Mouse (Mus musculus): ENCODE results near the gene Gm5475.
"Not testable (repeated sequence)": the region's sequence is repeated elsewhere in the genome, so short reads cannot be mapped to it uniquely, and the experiment has no call there.

The Gm5475 gene

GRCm38 (mm10) chr15:100421758-100422197 is at the start of gene Gm5475:
Gene Gm5475 (plus strand): TSS chr15:100422147.
- not testable (repeated sequence) for DNase-seq (ENCODE audit: low spot score)

GRCm38 (mm10) chr15:100375066-100375465 is 46.9 kb upstream of the Gm5475 start:
- peak; percentile 30 for DNase-seq (ENCODE audit: low spot score)

GRCm38 (mm10) chr15:100377847-100378505 is 44.0 kb upstream of the Gm5475 start:
- not testable (repeated sequence) for DNase-seq (ENCODE audit: low spot score)

- no peak for DNase-seq (ENCODE audit: low spot score)
Measured at GRCm38 (mm10) chr15:100379658-100380057, 42.3 kb upstream of the Gm5475 start.

GRCm38 (mm10) chr15:100380104-100380503 is 41.8 kb upstream of the Gm5475 start:
- no peak for DNase-seq (ENCODE audit: low spot score)

- DNase-seq (ENCODE audit: low spot score), result no peak
Measured at GRCm38 (mm10) chr15:100385705-100386104, 36.2 kb upstream of the Gm5475 start.

- DNase-seq (ENCODE audit: low spot score), result no peak
Measured at GRCm38 (mm10) chr15:100387544-100388223, 34.3 kb upstream of the Gm5475 start.

- DNase-seq (ENCODE audit: low spot score), result no peak
Measured at GRCm38 (mm10) chr15:100388224-100388835, 33.6 kb upstream of the Gm5475 start.

- DNase-seq (ENCODE audit: low spot score), result no peak
Measured at GRCm38 (mm10) chr15:100388886-100389285, 33.1 kb upstream of the Gm5475 start.

- DNase-seq (ENCODE audit: low spot score), result no peak
Measured at GRCm38 (mm10) chr15:100391066-100391465, 30.9 kb upstream of the Gm5475 start.

GRCm38 (mm10) chr15:100391599-100391998 is 30.3 kb upstream of the Gm5475 start:
- DNase-seq (ENCODE audit: low spot score), result no peak

- DNase-seq (ENCODE audit: low spot score), result no peak
Measured at GRCm38 (mm10) chr15:100393016-100393415, 28.9 kb upstream of the Gm5475 start.

- no peak for DNase-seq (ENCODE audit: low spot score)
Measured at GRCm38 (mm10) chr15:100395561-100395960, 26.4 kb upstream of the Gm5475 start.

- no peak for DNase-seq (ENCODE audit: low spot score)
Measured at GRCm38 (mm10) chr15:100400592-100401250, 21.2 kb upstream of the Gm5475 start.

- DNase-seq (ENCODE audit: low spot score), result no peak
Measured at GRCm38 (mm10) chr15:100401811-100402210, 20.1 kb upstream of the Gm5475 start.

- DNase-seq (ENCODE audit: low spot score), result no peak
Measured at GRCm38 (mm10) chr15:100402347-100402746, 19.6 kb upstream of the Gm5475 start.

GRCm38 (mm10) chr15:100402798-100403197 is 19.1 kb upstream of the Gm5475 start:
- DNase-seq (ENCODE audit: low spot score), result no peak

- DNase-seq (ENCODE audit: low spot score), result no peak
Measured at GRCm38 (mm10) chr15:100403318-100404000, 18.5 kb upstream of the Gm5475 start.

GRCm38 (mm10) chr15:100406088-100406487 is 15.9 kb upstream of the Gm5475 start:
- no peak for DNase-seq (ENCODE audit: low spot score)

GRCm38 (mm10) chr15:100410918-100411672 is 10.9 kb upstream of the Gm5475 start:
- no peak for DNase-seq (ENCODE audit: low spot score)

- DNase-seq (ENCODE audit: low spot score), result no peak
Measured at GRCm38 (mm10) chr15:100411731-100412130, 10.2 kb upstream of the Gm5475 start.
